Mouse (Mus musculus) heart, postnatal 4 days (tissue): Measurements from ENCODE around the gene BC049715. TPM values are rescaled to one million over a fixed set of nuclear protein-coding genes. Genes with fewer than 3 reads are reported as not detected.
A peak's percentile ranks its signal among the peaks of the same experiment; 100 is the strongest.
"Not testable (repeated sequence)": the region's sequence is repeated elsewhere in the genome, so short reads cannot be mapped to it uniquely, and the experiment has no call there.

Source experiments
- DNase-seq: peaks from one replicate; pipeline ENCODE4 v3.0.0; 2021
- total RNA-seq, 2 experiments: library from RNA; stranded (reverse); gene quantifications; 2 replicates each; pipeline ENCODE4 v1.2.3; 2021

The BC049715 gene
- 1 to 10 TPM; 2.1 to 2.5 TPM for total RNA-seq

DNA sequence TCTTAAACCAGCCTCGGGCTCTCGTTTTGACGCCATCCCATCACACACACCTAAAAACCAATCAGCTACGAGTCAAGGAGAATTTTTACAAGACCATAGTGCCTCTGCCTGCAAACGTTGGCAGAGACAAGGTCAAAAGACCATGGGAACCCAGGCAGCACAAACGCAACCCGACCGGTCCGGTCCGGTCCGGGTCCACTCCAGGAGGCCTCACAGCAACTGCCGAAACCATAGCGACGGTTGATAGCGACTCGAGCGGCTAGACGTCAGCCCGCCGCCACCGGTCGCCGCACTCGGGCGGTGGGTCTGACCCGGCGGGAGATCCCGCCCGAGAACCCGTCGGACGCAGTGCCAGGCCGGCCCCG lies at the start of gene BC049715:
TSS of gene BC049715 (plus strand) at position 111 of the 365 bp plus-strand sequence.
- DNase-seq, result no peak

DNA sequence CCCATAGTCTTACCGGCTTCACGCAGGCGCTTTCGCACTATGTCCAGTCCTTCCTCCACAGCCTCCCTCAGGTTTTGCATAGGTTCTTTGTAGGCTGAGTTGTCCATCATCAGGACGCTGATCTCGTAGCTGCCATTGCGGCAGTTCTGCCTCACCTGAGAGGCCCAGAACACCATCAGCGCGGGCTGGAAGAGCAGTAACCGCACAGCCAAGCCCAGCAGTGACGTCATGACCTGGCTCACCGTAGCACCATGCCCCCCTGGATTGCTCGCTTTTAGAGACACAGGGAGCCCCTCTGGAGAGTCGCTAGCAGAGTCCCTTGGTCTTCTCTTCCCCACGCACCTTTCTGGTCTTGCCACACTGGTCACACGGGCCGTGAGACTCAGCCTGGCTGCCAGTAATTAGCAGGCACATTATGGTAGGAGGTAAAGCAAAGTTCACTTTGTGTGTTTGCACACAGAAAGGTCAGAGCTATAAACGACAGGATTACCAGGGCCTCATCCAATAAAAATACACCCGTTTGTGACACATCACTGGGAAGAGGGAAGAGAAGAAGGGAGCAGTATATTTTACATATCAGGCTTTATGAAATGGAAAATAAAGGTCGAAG lies 45.9 kb upstream of the BC049715 start, which contains the start of gene Gucy2c:
TSS of gene Gucy2c (minus strand) at position 389 of the 610 bp plus-strand sequence.
- no peak for DNase-seq

DNA sequence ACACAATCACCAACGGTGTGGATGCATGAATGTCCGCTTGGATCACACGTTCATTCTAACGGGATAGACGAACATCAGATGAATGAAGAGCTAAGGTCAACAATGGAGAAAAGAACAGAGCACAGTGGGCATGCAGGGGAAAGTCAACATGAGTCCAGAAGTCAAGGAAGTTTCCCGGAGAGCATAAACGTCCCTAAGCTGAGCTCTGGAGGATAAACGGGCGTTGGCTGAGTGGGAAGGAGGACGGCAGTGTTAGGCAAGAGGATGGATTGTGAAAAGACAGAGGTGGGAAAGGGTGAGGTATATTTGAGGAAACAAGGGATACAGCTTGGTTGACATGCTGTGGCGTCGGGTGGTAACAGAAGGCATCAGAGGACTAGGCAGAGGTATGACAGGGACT lies 45.3 kb upstream of the BC049715 start:
- DNase-seq, result no peak

DNA sequence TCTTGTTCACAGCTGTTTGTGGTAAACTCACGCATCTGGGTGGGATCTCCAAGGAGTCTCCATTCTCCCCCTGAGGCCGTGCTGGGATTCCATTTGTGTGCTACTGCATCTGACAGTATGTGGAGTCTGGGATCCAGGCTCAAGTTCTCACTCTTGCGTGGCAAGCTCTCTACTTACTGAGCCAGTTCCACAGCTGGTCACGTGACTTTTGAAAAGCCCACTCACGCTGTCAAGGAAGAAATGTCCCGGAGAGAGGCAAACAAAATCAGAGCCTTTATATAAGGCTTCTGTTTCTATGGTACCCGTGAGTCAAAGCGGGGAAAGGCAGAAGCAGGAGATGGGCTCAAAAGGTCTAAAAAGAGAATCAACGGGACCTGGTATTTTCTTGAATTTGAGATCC lies 44.7 kb upstream of the BC049715 start:
- DNase-seq, result no peak

DNA sequence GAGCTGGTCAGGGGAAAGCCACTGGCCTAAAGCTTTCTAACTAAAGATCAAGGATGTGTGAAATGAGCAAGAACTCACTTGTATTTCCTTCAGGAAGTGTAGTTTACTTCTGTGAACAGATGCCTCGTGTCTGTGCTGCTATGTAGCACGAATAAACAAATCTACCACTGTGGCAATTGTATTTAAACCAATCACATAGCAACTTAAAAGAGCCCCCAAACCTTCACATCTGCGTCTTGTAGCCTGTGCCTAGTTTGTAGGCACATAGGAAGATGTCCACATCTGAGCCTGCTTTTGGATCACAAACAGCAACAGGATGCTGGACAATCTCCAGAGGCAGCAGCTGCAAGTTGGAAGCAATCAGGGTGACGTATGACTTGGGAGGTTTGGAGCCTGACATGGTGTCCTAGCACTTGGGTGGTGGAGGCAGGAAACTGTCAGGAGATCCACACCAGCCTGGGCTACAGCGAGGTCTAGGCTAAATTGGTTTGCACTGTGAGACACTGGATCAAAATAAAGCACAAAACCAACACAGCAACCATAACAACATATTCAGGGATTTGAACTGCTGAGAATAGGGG lies 37.9 kb upstream of the BC049715 start:
- DNase-seq, result peak; percentile 79

DNA sequence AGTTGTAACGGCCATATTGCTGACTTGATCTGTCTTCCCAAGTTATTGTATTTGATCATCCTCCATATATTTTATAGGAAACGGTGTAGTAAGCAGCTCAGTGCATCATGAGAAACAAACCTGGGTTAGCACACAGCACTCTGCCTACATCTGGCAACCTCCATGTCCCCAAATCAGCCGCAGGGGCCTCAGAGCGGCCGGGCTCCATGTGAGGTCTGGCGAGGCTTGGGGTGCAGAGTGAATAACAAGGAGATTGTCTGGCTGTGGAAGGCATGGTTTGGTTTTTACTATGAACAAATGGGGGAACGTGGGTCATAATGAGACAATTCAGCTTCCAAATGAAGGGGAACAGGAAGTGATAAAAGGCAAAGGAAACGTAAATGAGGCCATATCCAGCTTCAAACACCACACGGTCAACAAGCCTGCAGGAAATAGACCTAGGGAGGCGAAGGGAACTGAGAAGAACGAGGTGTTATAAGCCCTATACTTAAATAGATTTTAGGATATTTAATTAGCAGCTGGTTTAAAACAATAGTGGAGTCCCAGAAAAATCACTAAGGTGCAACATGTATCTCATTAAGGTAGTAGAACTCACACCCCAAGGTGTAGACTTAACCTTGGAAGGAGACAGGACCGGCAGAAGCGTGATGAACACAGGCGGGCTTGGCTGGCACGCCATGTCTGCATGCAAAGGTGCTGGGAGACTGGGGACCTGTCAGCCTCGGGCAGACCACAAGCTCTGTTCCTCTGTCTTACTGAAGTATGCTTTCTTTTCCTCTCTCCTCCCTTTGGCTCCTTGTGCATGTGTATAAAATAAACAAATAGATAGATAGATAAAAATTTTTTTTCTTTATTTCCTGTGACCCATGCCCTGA lies 34.3 kb upstream of the BC049715 start:
- DNase-seq, result no peak

DNA sequence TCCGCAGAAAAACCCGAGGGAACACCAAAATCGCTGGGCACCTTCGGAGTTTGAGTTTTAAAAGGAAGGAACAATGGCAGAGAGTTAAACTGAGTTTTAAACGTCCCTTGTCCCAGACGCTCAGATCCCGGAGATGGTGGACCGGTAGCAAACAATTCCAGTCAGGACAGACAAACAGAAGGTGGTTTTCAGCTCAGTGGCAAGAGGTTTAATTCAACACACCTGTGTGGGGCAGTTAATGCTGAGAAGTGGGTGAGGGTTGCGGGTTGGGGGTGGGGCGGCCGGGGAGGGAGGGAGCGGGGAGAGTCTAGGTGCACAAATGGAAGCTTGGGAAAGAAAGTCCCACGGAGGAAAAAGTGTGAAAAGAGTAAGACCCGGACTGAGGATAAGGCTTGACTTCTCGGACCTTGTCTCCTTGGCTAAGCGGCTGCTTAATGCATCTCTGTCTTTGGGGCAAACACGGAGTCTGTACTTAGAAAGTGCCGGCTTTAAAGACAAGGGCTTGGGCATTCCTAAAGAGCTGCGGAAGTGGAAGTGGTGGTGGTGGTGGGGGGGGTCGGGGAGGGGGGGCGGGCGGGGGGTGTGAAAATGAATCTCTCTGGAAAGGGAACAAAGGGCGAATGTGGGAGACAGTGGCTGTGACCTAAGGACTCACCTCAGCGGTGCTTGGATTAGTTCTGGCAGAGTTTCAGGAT lies 33.4 kb upstream of the BC049715 start:
- no peak for DNase-seq

DNA sequence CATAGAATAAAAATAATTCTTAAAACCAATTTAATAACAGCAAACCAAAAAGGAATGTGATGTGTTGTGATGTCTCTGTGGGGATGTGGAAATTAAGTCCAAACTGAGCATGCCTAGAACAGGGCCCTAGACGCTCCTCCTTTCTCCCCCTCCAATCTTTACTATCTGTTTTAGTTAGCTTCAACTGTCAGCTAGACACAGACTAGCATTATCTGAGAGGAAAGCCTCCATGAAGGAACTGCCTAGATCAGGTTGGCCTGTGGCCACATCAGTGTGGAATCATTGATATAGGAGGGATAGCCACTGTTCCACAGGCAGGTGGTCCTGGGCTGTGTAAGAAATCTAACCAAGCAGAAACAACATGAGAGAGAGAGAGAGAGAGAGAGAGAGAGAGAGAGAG lies 32.3 kb upstream of the BC049715 start:
- no peak for DNase-seq

DNA sequence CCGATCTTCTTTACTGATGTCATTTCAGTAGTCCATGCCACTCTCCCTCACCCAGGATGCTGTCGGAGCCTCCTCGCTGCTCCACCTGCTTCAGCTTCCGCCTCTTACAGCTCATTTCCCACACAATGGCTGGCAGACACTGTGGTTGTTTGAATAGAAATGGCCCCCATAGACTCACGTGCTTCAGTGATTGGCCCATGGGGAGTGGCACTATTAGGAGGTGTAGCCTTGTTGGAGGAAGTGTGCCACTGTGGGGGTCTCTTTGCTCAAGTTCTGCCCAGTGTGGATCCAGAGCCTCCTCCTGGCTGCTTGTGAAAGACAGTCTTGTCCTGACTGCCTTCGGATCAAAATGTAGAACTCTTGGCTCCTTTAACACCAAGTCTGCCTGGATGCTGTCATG lies 31.6 kb upstream of the BC049715 start:
- DNase-seq, result no peak

DNA sequence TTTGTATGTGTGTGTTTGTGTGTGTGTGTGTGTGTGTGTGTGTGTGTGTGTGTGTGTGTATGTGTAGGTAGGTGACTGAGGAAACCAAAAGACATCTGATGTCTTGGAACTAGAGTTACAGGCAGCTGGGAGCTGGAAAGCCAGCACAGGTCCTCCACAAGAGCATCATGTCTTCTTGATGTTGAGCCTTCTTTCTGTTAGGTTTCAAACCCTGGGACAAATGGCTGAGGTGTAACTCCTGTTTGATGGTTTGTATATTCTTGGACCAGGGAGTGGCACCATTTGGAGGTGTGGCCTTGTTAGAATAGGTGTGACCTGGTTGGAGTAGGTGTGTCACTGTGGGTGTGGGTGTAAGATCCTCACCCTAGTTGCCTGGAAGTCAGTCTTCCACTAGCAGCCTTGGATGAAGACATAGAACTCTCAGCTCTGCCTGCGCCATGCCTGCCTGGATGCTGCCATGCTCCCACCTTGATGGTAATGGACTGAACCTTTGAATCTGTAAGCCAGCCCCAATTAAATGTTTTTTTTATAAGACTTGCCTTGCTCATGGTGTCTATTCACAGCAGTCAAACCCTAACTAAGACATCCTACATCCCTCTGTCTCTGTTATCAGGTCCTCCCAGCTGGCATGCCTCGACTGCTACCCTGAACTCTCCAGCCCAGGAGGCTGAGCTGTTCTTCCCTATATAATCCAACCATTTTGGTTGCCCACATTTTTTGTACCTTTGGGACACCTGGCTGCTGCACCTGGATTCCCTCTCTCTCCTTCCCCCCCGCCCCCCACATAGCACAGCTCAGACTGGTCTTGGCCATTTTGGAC lies 29.3 kb upstream of the BC049715 start:
- not testable (repeated sequence) for DNase-seq

DNA sequence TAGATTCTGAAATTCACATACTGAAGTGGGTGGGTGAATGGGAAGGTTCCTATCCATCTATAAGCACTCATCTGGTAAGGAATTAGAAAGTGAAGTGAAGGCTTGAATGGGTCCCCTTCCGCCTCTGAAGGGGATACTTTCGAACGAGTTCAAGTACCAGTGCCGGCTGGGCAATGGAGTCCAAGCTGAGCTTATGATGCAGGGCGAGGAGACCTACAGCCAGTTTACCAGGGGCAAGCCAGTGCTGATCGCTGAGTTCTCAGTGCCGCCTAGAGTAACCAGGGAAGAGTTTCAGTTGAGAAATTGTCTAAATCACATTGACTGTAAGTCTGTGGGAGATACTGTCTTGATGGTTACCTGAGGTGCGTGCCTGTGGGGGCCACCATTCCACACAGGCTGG lies 26.7 kb upstream of the BC049715 start:
- no peak for DNase-seq

DNA sequence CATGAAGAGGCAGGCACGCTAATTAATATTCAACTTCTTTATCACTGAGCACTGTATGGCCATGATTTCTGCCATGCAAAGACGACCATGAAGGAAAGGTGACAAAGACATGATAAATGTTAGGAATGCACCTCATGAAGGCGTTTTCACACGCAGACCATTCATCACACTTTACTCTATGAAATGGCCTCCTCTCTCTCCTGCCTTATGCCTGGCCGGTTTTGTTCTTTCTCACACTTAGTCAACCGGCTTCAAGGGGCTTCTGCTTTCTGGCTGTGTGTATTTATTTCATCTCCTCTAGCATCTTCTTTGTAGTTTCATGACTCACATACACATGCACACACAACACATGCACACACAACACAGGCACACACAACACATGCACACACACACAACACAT lies 26.2 kb upstream of the BC049715 start:
- DNase-seq, result no peak

DNA sequence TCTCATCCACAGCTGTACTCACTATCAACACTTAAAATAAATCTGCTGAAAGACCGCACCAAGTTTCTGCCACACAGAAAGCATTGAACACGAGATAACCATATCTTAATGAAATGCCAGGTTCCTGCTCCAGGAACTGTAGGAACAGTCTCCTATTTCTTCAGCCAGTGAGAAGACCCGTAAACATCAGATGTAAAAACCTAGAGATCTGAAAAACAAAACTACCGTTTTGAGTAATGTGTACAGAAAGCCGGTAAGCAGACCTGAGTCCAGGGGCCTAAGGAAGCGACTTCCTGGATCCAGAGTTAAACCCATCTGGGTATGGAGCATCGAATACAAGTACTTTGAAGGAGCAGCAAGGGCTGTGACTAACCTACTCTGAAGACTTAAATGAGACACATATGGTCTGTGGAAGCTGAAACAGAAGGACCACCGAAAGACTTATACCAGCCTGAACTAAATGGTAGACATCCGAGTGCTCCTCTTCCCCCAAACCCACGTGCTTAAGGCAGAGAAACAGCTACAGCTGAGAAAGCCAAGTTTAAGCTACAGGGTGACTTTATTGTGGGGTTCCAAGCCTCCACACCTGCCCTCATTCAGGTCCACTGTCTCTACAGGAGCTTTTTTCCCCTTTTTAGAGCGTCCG lies 24.2 kb upstream of the BC049715 start:
- DNase-seq, result no peak

DNA sequence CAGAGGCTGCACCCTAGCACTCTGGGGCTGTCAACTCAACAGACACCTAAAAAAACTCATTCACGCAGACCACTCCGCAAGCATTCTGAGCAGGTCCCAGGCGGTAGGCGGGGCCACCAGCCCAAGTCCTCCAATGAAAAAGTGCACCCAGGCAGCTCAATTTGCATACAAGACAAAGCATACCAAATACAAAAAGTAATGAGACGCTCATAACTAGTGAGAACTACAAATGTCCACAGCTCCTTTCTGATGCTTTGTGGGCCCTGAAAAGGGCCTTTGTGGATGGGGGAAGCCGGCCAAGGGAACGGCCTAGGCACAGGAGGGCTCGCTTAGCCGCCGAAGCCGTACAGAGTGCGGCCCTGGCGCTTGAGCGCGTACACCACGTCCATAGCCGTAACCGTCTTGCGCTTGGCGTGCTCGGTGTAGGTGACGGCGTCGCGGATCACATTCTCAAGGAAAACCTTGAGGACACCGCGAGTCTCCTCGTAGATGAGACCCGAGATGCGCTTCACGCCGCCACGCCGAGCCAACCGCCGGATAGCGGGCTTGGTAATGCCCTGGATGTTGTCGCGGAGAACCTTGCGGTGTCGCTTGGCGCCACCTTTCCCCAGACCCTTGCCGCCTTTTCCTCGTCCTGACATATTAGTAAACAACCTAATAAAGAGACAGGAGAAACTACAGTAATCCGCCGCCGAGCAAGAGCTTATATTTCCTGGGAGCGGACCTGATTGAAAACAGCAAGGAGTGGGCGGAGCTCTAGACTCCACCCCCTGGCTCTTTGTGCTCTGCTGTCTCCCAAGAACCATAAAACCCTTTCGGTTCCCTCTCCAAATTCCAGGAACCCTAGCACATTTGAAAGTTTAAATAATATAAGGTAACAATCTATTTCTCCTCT lies 23.4 kb upstream of the BC049715 start, which contains the start of gene Hist4h4:
TSS of gene Hist4h4 (minus strand) at position 677 of the 895 bp plus-strand sequence.
- DNase-seq, result peak; percentile 98

DNA sequence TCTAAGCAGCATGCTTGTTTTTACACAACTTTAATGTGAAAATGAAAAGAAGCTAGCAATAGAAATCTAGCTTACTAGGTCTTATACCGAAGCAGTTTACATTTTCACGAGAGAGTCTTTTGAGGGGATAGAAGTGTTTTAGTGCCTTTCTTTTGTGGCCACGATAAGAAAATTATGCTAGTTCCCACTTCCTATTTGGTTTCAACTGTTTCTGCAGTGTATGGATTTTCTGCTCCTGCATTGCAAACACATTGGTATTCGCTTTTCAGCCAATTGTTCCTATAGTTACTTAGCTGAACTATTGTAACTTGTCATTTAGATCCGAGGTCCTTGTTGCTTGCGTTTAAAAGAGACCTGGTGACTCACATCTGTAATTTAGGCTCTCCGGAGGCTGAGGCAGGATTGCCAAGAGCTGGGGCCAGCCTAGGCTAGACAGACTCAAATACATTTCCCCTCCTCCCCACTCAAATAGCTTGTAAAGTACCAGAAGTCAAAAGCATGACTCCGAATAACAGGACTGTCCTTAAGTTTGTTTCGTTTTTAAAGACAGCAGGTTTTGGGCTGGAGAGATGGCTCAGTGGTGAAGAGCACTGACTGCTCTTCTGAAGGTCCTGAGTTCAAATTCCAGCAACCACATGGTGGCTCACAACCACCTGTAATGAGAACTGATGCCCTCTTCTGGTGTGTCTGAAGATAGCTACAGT lies 22.6 kb upstream of the BC049715 start:
- no peak for DNase-seq

DNA sequence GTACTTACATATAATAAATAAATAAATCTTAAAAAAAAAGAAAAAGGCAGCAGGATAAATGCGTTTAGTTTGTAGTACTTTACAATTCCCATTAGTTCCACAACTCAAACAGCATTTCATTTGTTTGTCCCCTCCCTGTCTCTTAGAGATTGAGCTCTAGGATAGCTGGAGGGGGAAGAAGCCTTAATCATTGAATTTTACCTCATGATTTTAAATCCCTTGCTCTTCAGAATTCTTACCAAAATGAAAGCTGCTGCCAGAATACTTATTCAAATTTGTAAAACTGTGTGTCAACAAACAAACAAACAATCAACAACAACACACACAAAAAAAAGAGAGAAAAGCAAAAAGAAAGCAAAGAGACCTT lies 22.0 kb upstream of the BC049715 start:
- DNase-seq, result no peak

DNA sequence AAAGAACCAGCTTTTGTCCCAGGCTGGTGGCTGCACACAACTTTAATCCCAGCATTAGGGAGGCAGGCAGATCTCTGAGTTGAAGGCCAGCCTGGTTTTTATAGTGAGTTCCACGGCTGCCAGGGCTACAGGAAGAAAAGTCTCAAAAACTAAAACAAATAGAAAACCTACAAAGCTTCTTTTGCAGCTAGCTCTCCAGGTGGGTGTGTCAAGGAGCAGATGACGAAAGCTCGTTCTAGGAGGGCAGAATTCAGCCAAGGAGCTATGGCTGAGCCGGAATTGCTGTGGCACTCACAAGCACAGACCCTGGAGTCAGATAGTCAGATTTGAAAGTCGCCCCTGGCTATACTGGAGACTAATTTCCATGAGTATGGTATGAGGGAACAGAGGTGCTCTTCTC lies 20.6 kb upstream of the BC049715 start:
- no peak for DNase-seq

DNA sequence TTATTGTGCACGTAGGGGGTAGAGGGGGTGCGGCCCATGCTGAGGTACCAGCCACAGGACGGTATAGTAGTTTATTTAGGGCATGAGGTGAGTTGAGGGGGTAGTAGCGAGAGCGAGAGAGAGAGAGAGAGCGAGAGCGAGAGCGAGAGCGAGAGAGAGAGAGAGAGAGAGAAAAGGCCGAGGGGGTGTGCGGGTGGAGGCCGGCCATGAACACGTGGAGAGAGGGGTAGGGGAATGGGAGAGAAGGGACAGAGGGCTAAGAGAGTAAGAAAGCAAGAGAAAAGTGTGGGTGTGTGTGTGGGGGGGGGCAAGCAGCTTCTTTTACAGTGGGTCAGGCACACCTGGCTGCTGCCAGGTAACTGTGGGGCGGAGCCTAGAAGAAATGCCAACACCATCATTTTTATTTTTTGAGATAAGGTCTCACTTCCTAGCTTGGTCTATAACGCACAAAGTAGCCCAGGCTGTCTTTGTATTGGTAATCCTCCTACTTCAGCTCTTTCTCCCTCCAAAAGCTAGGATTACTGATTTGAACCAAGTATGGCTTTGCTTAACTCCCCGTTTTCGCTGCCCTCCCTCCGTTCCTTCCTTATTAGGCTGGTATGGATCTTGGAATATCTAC lies 19.9 kb upstream of the BC049715 start:
- no peak for DNase-seq

DNA sequence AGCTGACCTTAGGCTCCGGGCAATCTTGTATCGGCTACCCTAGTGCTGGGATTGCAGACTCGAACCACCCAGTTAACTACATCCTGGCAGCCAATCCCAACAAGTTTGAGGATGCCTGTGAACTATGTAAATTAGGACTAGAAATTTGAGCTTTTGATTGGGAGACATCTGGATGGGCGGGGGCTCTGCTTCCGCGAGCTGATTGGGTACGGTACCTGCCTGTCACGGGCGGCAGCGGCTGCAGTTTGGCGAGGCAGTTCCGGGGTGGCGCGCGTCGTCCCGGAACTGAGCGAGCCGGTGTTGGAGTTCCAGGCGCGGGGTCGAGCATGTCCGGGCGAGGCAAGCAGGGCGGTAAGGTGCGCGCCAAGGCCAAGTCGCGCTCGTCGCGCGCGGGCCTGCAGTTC lies 19.4 kb upstream of the BC049715 start, which contains the start of gene H2afj:
TSS of gene H2afj (plus strand) at position 231 of the 404 bp plus-strand sequence.
- peak; percentile 100 for DNase-seq
